Mouse (Mus musculus) heart, adult 2 months (tissue): ENCODE results near the gene Gm884. TPM values are rescaled to one million over a fixed set of nuclear protein-coding genes. Genes with fewer than 3 reads are reported as not detected.

ENCODE experiments used
- DNase-seq, 2 experiments: peaks; one replicate each; pipeline ENCODE4 v3.0.0; 2021
- H3K27ac ChIP-seq: fragments of 200-600 bp; 2 replicates; pipeline ENCODE4 v1.8.1; 2022
- H3K27me3 ChIP-seq: fragments of 200-500 bp; 2 replicates; pipeline ENCODE4 v1.6.1; 2012; ENCODE audit warnings: mild to moderate bottlenecking, low read length, inconsistent platforms, mixed read lengths; ENCODE audit not compliant: control insufficient read depth, insufficient read depth
- H3K36me3 ChIP-seq: fragments of 200-500 bp; 2 replicates; pipeline ENCODE4 v1.6.1; 2012; ENCODE audit warnings: low read length, inconsistent platforms; ENCODE audit not compliant: control insufficient read depth, insufficient read depth
- H3K4me1 ChIP-seq: fragments of 200-500 bp; 2 replicates; pipeline ENCODE4 v1.6.1; 2011; ENCODE audit warnings: low read length; ENCODE audit not compliant: control insufficient read depth, insufficient read depth
- H3K4me3 ChIP-seq: fragments of 200-600 bp; 2 replicates; pipeline ENCODE4 v1.8.1; 2022
- H3K79me2 ChIP-seq: fragments of 200-500 bp; replicated peaks from 2 replicates; pipeline ENCODE4 v1.6.1; 2012; ENCODE audit warnings: mild to moderate bottlenecking, inconsistent platforms, low read length, moderate library complexity, mixed read lengths; ENCODE audit not compliant: control insufficient read depth, insufficient read depth
- H3K9ac ChIP-seq: fragments of 200-500 bp; 2 replicates; pipeline ENCODE4 v1.6.1; 2012; ENCODE audit warnings: low read depth, mild to moderate bottlenecking, control low read depth, inconsistent platforms, low read length, mixed read lengths
- CTCF ChIP-seq: fragments of 200-600 bp; IDR thresholded peaks from 2 replicates; pipeline ENCODE4 v1.8.1; 2022; ENCODE audit warnings: antibody characterized with exemption, mild to moderate bottlenecking, moderate library complexity
- EP300 ChIP-seq: fragments of 200-500 bp; IDR thresholded peaks from 2 replicates; pipeline ENCODE4 v1.6.1; 2011; ENCODE audit warnings: low read depth, low read length, control low read depth; ENCODE audit not compliant: insufficient read depth
- POLR2A ChIP-seq: fragments of 200-500 bp; IDR thresholded peaks from 2 replicates; pipeline ENCODE4 v1.6.1; 2011; ENCODE audit warnings: mild to moderate bottlenecking, low read depth, low read length, control low read depth; ENCODE audit not compliant: insufficient read depth
- WGBS: fragments of 180-500 bp; shearing (Covaris S2); methylation state at CpG from one replicate; pipeline ENCODE4 v1.1.7; 2018; 5-methylcytosine and 5-hydroxymethylcytosine counted together
- intact Hi-C: fragments of 180-260 bp; cut with DNase I; formaldehyde crosslinking; loops from one replicate; pipeline ENCODE4 v1.15.1; 2025
- polyA plus RNA-seq: library from polyadenylated mRNA; depleted of rRNA; stranded (reverse); fragments of >200 nt; gene quantifications from 2 replicates; pipeline ENCODE4 v1.2.3, GENCODE M21; 2012
- total RNA-seq, 2 experiments: library from RNA; stranded (reverse); gene quantifications; 2 replicates each; pipeline ENCODE4 v1.2.3; 2021

The Gm884 gene
- total and polyA plus RNA-seq, 3 experiments = not detected

- H3K36me3 ChIP-seq = no peaks in the 10 kb centered on the region
- TF ChIP-seq POLR2A (no peak), EP300 (peak; percentile 61; the same call in 1 of the 2 replicates), CTCF (peak; percentile 93)
- H3K79me2 ChIP-seq = no peaks in the 10 kb centered on the region
- peak; percentile 26 to 61 for DNase-seq
- H3K27ac ChIP-seq = no peak overlapping the region
- intact Hi-C loops = loop anchor here (1.0 kb wide), 3 partner anchors 36 to 272 kb away; no protein-coding TSS in a partner anchor
- no peak overlapping the region for H3K4me3 ChIP-seq
- no peaks in the 10 kb centered on the region; the same call in 1 of the 2 replicates for H3K27me3 ChIP-seq
- WGBS = under 1% methylated on average over 10 of the region's 10 CpGs
- H3K4me1 ChIP-seq = no peaks in the 10 kb centered on the region
- H3K9ac ChIP-seq = no peak overlapping the region
Measured at GRCm38 (mm10) chr11:103639407-103639946, 18.5 kb upstream of the Gm884 start.

GRCm38 (mm10) chr11:103638790-103639189, 17.9 kb upstream of the Gm884 start, which contains the start of gene Lyzl6:
Lyzl6 (minus strand) TSS chr11:103638890.
- H3K36me3 ChIP-seq = no peaks in the 10 kb centered on the region
- intact Hi-C loops = loop anchor here (1.0 kb wide), 3 partner anchors 37 to 273 kb away; no protein-coding TSS in a partner anchor
- TF ChIP-seq EP300 = no peak
- TF ChIP-seq POLR2A = no peak
- no peak for TF ChIP-seq CTCF
- H3K79me2 ChIP-seq = no peaks in the 10 kb centered on the region
- DNase-seq = no peak
- no peak within 1 kb of the TSS for H3K4me3 ChIP-seq
- 55% methylated on average over 3 of the region's 3 CpGs for WGBS
- no peaks in the 10 kb centered on the region; the same call in 1 of the 2 replicates for H3K27me3 ChIP-seq
- no peak within 1 kb of the TSS for H3K27ac ChIP-seq
- no peak within 1 kb of the TSS for H3K9ac ChIP-seq
- H3K4me1 ChIP-seq = no peaks in the 10 kb centered on the region

DNA sequence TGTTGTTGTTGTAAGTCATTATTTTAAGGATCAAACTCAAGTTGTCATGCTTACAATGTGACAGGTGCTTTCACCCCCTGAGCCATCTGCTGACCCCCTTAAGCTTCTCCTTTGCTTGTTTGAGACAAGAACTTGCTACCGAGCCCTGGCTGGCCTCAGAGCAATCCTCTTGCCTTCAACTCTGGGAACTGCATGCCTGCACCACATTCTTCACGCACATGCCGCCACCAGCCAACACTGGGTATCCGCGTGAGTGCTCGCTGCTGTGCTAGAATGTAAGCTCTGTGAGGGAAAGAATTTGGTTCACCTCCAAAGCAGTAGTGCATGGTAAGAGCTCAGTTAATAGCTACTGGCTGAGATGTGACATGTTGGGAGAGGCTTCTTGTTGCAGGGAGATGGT, 15.3 kb upstream of the Gm884 start:
- Histone ChIP-seq H3K4me1 (no peaks in the 10 kb centered on the region), H3K27me3 (no peaks in the 10 kb centered on the region; the same call in 1 of the 2 replicates)

GRCm38 (mm10) chr11:103635481-103635880, 14.5 kb upstream of the Gm884 start:
- no peaks in the 10 kb centered on the region; the same call in 1 of the 2 replicates for H3K27me3 ChIP-seq
- H3K79me2 ChIP-seq = no peaks in the 10 kb centered on the region
- no peak overlapping the region for H3K4me3 ChIP-seq
- no peaks in the 10 kb centered on the region for H3K36me3 ChIP-seq
- no peak for DNase-seq
- H3K27ac ChIP-seq = no peak overlapping the region
- no peaks in the 10 kb centered on the region for H3K4me1 ChIP-seq
- WGBS = 56% methylated on average over 3 of the region's 3 CpGs
- intact Hi-C loops = no loop called here
- no peak overlapping the region for H3K9ac ChIP-seq
- TF ChIP-seq EP300 (no peak), POLR2A (no peak), CTCF (no peak)

More for the DNA sequence above, 15.3 kb upstream of the Gm884 start:
- no peak overlapping the region for H3K4me3 ChIP-seq
- H3K36me3 ChIP-seq = no peaks in the 10 kb centered on the region
- H3K79me2 ChIP-seq = no peaks in the 10 kb centered on the region
- TF ChIP-seq EP300 (no peak), CTCF (no peak), POLR2A (no peak)
- intact Hi-C loops = no loop called here
- 74% methylated on average over 6 of the region's 6 CpGs for WGBS
- no peak overlapping the region for H3K9ac ChIP-seq
- DNase-seq = no peak
- no peak overlapping the region for H3K27ac ChIP-seq

DNA sequence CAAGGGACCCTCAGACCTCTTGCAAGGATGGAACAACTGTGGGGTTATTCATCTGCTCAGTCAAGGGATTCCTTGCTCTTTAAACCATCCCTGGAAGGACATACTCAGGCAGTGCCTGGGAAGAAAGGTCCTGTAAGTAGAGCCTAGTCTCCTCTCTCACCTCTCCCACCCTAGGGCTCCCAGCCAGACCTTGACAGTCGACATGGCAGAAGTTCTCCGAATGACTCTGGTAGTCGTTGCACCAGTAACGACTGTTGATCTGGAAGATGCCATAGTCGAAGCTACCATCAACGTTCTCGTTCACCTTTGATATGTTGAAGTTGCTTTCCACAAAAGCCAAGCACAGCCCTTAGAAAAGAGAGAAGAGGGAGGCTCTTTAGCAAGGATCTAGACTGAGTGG, 13.9 kb upstream of the Gm884 start:
- H3K4me1 ChIP-seq = no peaks in the 10 kb centered on the region
- no peaks in the 10 kb centered on the region for H3K79me2 ChIP-seq
- intact Hi-C loops = no loop called here
- H3K4me3 ChIP-seq = no peak overlapping the region
- H3K36me3 ChIP-seq = no peaks in the 10 kb centered on the region
- DNase-seq = no peak
- no peak overlapping the region for H3K9ac ChIP-seq
- no peaks in the 10 kb centered on the region; the same call in 1 of the 2 replicates for H3K27me3 ChIP-seq
- 77% methylated on average over 7 of the region's 7 CpGs for WGBS
- H3K27ac ChIP-seq = no peak overlapping the region
- TF ChIP-seq POLR2A = no peak
- no peak for TF ChIP-seq EP300
- TF ChIP-seq CTCF = no peak

DNA sequence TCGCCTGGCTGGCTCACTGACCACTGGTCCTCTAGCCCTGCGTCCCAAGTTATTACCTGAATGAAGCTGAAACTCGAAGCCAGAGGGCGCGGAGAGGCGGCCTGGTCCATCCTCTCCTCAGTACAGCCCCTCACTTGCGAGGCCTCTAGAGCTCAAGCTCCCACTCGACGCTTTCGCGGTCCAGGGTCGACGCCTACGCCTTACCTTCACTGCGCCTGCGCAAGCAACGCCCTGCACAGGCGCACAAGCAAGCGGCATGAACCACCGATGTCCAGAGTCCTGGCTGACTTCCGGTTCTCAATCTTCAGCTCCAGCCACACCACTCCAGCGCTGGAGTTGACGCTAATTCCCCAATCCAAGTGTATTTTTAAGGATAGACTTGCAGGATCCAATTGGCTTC, 6.5 kb upstream of the Gm884 start:
- Histone ChIP-seq H3K9ac (no peak overlapping the region), H3K4me1 (no peaks in the 10 kb centered on the region), H3K36me3 (no peaks in the 10 kb centered on the region), H3K79me2 (no peaks in the 10 kb centered on the region), H3K27me3 (no peaks in the 10 kb centered on the region), H3K4me3 (no peak overlapping the region), H3K27ac (no peak overlapping the region)
- 73% methylated on average over 23 of the region's 23 CpGs for WGBS
- TF ChIP-seq CTCF (no peak), POLR2A (no peak), EP300 (no peak)
- intact Hi-C loops = no loop called here
- no peak for DNase-seq
